Mouse (Mus musculus) olfactory bulb, adult 2 months (tissue): ENCODE data around the gene Klf1.

ENCODE experiments used
- CTCF ChIP-seq: fragments of 200-500 bp; IDR thresholded peaks from 2 replicates; pipeline ENCODE4 v1.5.1; 2012; ENCODE audit warnings: low read depth, mild to moderate bottlenecking, low read length, moderate library complexity; ENCODE audit not compliant: insufficient read depth
- POLR2A ChIP-seq: fragments of 200-500 bp; IDR thresholded peaks from 2 replicates; pipeline ENCODE4 v1.6.1; 2012; ENCODE audit warnings: mild to moderate bottlenecking, low read depth, low read length, moderate library complexity; ENCODE audit not compliant: insufficient read depth

GRCm38 (mm10) chr8:84945235-84945632, 43.5 kb downstream of the Klf1 start:
- TF ChIP-seq POLR2A (no peak), CTCF (no peak)
